Mouse (Mus musculus) CH12.LX (cell line): ENCODE measurements around the gene Akr1b10.

Experiments used
- CHD2 ChIP-seq: IDR thresholded peaks from 2 replicates; pipeline ENCODE4 v1.6.1; 2011; ENCODE audit warnings: low read length, improper control_type of control experiment
- CTCF ChIP-seq, 2 experiments: IDR thresholded peaks in 1 of 2; conservative IDR thresholded peaks in 1 of 2; 2 replicates each; pipeline ENCODE4 v1.5.1; 2011 to 2012; ENCODE audit warnings: low read depth in 2 of 2, low read length in 2 of 2, improper control_type of control experiment in 1 of 2, inconsistent platforms in 1 of 2, mild to moderate bottlenecking in 1 of 2, moderate library complexity in 1 of 2
- POLR2A ChIP-seq: IDR thresholded peaks from 2 replicates; pipeline ENCODE4 v1.6.1; 2011; ENCODE audit warnings: low read depth, mild to moderate bottlenecking, improper control_type of control experiment, low read length
- TBP ChIP-seq: conservative IDR thresholded peaks from 2 replicates; pipeline ENCODE4 v1.6.1; 2011; ENCODE audit warnings: low read depth, low read length, improper control_type of control experiment
- USF2 ChIP-seq: conservative IDR thresholded peaks from 2 replicates; pipeline ENCODE4 v1.6.1; 2011; ENCODE audit warnings: low read depth, low read length, improper control_type of control experiment
- ZC3H11A ChIP-seq: IDR thresholded peaks from 2 replicates; pipeline ENCODE4 v1.6.1; 2012; ENCODE audit warnings: low read depth, mild to moderate bottlenecking, inconsistent platforms, low read length, improper control_type of control experiment

- TF ChIP-seq POLR2A (no peak), CTCF (conservative IDR thresholded peaks at IDR 0.05 in 1 of 2, IDR thresholded peaks at IDR 0.05 in 1 of 2; ENCODE audit: low read depth in 2 of 2, low read length in 2 of 2) (no peak), TBP (no peak), ZC3H11A (no peak), USF2 (no peak), CHD2 (no peak)
These were observed 49.3 kb upstream of the Akr1b10 start for GRCm38 (mm10) chr6:34334673-34335072.
